Mouse (Mus musculus) embryonic facial prominence, embryonic 13.5 days (tissue): ENCODE measurements around the gene Anp32e. TPM values are rescaled to one million over a fixed set of nuclear protein-coding genes. Genes with fewer than 3 reads are reported as not detected.
"Not testable (repeated sequence)": the region's sequence is repeated elsewhere in the genome, so short reads cannot be mapped to it uniquely, and the experiment has no call there.

ENCODE experiments used
- ATAC-seq: fragments of 200-750 bp; cut with Nextera tagmentation; 2 replicates; pipeline ENCODE4 v1.8.0; 2017; ENCODE audit warnings: low read depth; ENCODE audit not compliant: insufficient number of reproducible peaks, insufficient read depth, low FRiP score, low TSS enrichment
- H3K27ac ChIP-seq: fragments of 300-500 bp; sonication (generic); 2 replicates; pipeline ENCODE4 v1.5.1; 2015; ENCODE audit warnings: moderate library complexity, mild to moderate bottlenecking, inconsistent platforms
- H3K27me3 ChIP-seq: fragments of 300-500 bp; sonication (generic); 2 replicates; pipeline ENCODE4 v1.6.1; 2015; ENCODE audit warnings: mild to moderate bottlenecking, inconsistent platforms
- H3K36me3 ChIP-seq: fragments of 300-500 bp; sonication (generic); 2 replicates; pipeline ENCODE4 v1.6.1; 2015; ENCODE audit warnings: mild to moderate bottlenecking, inconsistent platforms
- H3K4me1 ChIP-seq: fragments of 300-500 bp; sonication (generic); 2 replicates; pipeline ENCODE4 v1.6.1; 2015; ENCODE audit warnings: inconsistent platforms
- H3K4me2 ChIP-seq: fragments of 300-500 bp; sonication (generic); 2 replicates; pipeline ENCODE4 v1.6.1; 2015; ENCODE audit warnings: moderate library complexity, mild to moderate bottlenecking, inconsistent platforms
- H3K4me3 ChIP-seq: fragments of 300-500 bp; sonication (generic); 2 replicates; pipeline ENCODE4 v1.5.1; 2015; ENCODE audit warnings: mild to moderate bottlenecking, inconsistent platforms
- H3K9ac ChIP-seq: fragments of 300-500 bp; sonication (generic); 2 replicates; pipeline ENCODE4 v1.6.1; 2015; ENCODE audit warnings: mild to moderate bottlenecking, inconsistent platforms
- H3K9me3 ChIP-seq: fragments of 300-500 bp; sonication (generic); 2 replicates; pipeline ENCODE4 v1.6.1; 2016; ENCODE audit warnings: inconsistent platforms
- WGBS: fragments of 180-500 bp; shearing (Covaris S2); methylation state at CpG from one replicate; pipeline ENCODE4 v1.1.7; 2015; ENCODE audit warnings: mixed read lengths; 5-methylcytosine and 5-hydroxymethylcytosine counted together
- polyA plus RNA-seq: library from polyadenylated mRNA; unstranded; fragments of >200 nt; fragmentation: Nextera tagmentation; extraction: Ambion mirVana; gene quantifications from 2 replicates; pipeline ENCODE4 v1.2.1, GENCODE M21; 2015

The Anp32e gene
- polyA plus RNA-seq, 1 experiment from 2014 or later, result 251 TPM

DNA sequence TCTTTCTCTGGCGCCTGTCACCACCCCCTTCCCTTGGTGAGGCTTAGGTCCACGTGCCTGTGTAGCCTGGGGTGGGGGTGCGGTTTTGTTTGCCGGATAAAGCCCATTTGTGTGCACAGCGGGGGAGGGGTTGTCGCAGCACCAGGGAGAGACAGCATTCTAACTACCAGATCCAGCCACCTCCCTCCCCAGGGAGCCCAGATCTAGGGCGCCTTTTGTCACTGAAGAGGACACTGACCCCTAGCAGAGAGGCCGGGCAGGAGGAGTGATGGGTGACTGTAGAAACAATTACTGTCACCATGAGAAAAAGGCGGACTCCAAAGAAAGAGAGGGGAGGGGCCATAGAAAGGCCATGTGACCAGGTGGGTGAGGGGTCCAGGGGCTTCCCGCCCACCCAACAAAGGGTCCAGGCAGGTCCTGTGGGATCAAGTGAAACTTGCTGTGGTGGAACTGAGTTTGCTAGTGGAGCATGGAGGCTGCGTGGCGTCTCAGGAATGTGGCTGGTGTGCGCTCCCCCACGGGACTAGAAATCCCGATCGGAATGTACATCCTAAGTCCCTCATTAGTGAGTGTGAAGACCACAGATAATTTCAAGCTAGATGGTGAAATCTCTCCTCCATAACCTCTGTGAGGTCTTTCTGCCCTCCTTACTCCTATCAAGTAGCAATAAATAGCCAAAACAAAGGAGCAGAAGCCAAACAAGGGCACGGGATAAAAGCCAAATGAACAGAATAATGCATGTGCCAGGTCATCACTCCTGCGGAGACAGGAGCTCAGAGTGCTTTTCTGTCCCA lies 23.7 kb upstream of the Anp32e start:
- Histone ChIP-seq H3K27ac (peak overlapping the region; percentile 24; the same call in 1 of the 2 replicates), H3K4me1 (peaks cover 43% of the 10 kb centered on the region), H3K9ac (peak overlapping the region; percentile 67), H3K36me3 (no peaks in the 10 kb centered on the region), H3K4me2 (peak overlapping the region; percentile 92), H3K27me3 (peaks cover 9% of the 10 kb centered on the region; the same call in 1 of the 2 replicates), H3K4me3 (peak overlapping the region; percentile 45), H3K9me3 (no peaks in the 10 kb centered on the region)
- under 1% methylated on average over 18 of the region's 18 CpGs for WGBS
- 0 out of 2 replicates have a peak, but pooled peaks have one; percentile 27 for ATAC-seq

GRCm38 (mm10) chr3:95905940-95906492 lies 23.0 kb upstream of the Anp32e start:
- Histone ChIP-seq H3K4me1 (peaks cover 43% of the 10 kb centered on the region), H3K27ac (no peak overlapping the region), H3K27me3 (peaks cover 9% of the 10 kb centered on the region; the same call in 1 of the 2 replicates), H3K36me3 (no peaks in the 10 kb centered on the region), H3K9ac (peak overlapping the region; percentile 67), H3K9me3 (no peaks in the 10 kb centered on the region), H3K4me2 (peak overlapping the region; percentile 92), H3K4me3 (peak overlapping the region; percentile 45)
- ATAC-seq, result no peak
- WGBS, result 0% methylated on average over 12 of the region's 12 CpGs

GRCm38 (mm10) chr3:95906860-95907259 lies 22.2 kb upstream of the Anp32e start:
- WGBS, result under 1% methylated on average over 12 of the region's 12 CpGs
- H3K4me1 ChIP-seq, result peaks cover 40% of the 10 kb centered on the region

DNA sequence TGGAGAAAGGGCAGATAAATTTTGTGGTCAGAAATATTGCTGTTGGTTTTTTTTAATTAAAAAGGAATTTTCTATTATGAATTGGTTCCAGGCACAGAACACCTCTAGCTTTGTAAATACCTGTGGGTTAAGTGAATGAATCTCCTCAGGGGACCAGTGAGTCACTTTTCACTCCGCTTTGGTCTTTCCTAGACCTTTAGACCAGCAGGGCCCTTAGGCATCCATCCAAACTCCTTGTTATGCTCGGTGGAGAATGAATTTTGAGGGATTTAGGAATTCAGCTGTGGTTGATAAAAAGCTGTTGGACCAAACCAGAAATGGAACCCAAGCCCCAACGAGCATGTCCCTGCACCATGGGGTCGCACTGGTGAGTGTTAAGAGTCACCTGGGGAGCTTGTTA lies 21.4 kb upstream of the Anp32e start:
- H3K4me3 ChIP-seq, result no peak overlapping the region
- no peak overlapping the region for H3K27ac ChIP-seq
- H3K9ac ChIP-seq, result no peak overlapping the region
- no peaks in the 10 kb centered on the region for H3K9me3 ChIP-seq
- ATAC-seq, result no peak
- peaks cover 9% of the 10 kb centered on the region; the same call in 1 of the 2 replicates for H3K27me3 ChIP-seq
- H3K4me2 ChIP-seq, result no peak overlapping the region
- peaks cover 36% of the 10 kb centered on the region for H3K4me1 ChIP-seq
- no peaks in the 10 kb centered on the region for H3K36me3 ChIP-seq
- WGBS, result 32% methylated on average over 4 of the region's 4 CpGs

More at GRCm38 (mm10) chr3:95906860-95907259, 22.2 kb upstream of the Anp32e start:
- Histone ChIP-seq H3K4me2 (peak overlapping the region; percentile 92), H3K27ac (no peak overlapping the region), H3K27me3 (peaks cover 9% of the 10 kb centered on the region; the same call in 1 of the 2 replicates), H3K4me3 (peak overlapping the region; percentile 45), H3K36me3 (no peaks in the 10 kb centered on the region), H3K9me3 (no peaks in the 10 kb centered on the region), H3K9ac (no peak overlapping the region)
- ATAC-seq, result no peak

GRCm38 (mm10) chr3:95914706-95915105 lies 14.3 kb upstream of the Anp32e start:
- no peak overlapping the region for H3K4me2 ChIP-seq
- no peaks in the 10 kb centered on the region for H3K36me3 ChIP-seq
- H3K4me1 ChIP-seq, result no peaks in the 10 kb centered on the region
- no peak overlapping the region for H3K9ac ChIP-seq
- ATAC-seq, result no peak
- H3K9me3 ChIP-seq, result no peaks in the 10 kb centered on the region
- WGBS, result 86% methylated on average over 4 of the region's 4 CpGs
- no peak overlapping the region for H3K4me3 ChIP-seq
- H3K27me3 ChIP-seq, result no peaks in the 10 kb centered on the region
- H3K27ac ChIP-seq, result no peak overlapping the region

DNA sequence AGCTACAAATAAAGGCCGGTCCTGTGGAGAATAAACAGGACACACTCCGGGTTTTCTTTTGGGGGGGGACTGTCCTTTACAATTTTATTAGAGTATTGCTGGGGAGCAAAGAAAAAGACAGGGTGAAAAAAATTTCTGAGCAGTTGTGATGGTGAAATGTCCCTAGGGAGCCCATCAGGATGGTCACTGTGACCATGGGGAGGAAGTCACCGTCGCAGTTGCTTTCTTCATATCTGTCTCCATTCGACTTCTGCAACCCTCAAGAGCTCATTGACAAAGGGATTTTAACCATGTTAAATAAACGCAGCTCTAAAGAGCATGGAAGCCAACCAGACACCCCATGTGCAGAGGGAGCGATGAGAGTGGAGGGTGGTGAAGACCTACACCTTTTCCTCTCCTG lies 12.3 kb upstream of the Anp32e start:
- H3K9me3 ChIP-seq, result no peaks in the 10 kb centered on the region
- 82% methylated on average over 7 of the region's 7 CpGs for WGBS
- no peak for ATAC-seq
- H3K27me3 ChIP-seq, result no peaks in the 10 kb centered on the region
- no peak overlapping the region for H3K9ac ChIP-seq
- H3K4me1 ChIP-seq, result no peaks in the 10 kb centered on the region
- no peak overlapping the region for H3K4me3 ChIP-seq
- H3K36me3 ChIP-seq, result no peaks in the 10 kb centered on the region
- H3K4me2 ChIP-seq, result no peak overlapping the region
- H3K27ac ChIP-seq, result no peak overlapping the region

DNA sequence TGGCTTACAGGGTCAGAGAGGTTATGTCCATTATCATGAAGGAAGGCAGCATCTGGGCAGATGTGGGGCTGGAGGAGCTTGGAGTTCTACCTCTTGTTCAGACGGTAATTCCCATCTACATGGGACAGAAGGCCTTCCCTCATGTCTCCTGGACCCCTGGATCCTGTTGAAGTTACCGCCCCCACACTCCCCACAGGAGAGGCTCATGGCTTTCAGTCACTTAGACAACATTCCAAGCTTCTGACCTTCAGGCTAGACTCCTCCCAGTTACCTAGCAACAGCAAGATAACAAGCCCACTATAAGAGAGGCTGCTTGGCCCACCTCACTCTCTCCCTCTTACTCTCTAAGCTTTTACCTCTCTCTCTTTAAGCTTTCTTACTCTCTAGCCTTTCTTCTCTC lies 8.5 kb upstream of the Anp32e start:
- H3K4me1 ChIP-seq, H3K9me3 ChIP-seq: not testable (repeated sequence)
- WGBS, result 78% methylated on average over 2 of the region's 2 CpGs

GRCm38 (mm10) chr3:95923429-95923828 lies 5.6 kb upstream of the Anp32e start:
- 93% methylated on average over 7 of the region's 7 CpGs for WGBS
- not testable (repeated sequence) for H3K36me3 ChIP-seq

More for the DNA sequence above, 8.5 kb upstream of the Anp32e start:
- H3K27me3 ChIP-seq, H3K9ac ChIP-seq, H3K4me3 ChIP-seq, H3K36me3 ChIP-seq, H3K27ac ChIP-seq, H3K4me2 ChIP-seq, ATAC-seq: not testable (repeated sequence)

DNA sequence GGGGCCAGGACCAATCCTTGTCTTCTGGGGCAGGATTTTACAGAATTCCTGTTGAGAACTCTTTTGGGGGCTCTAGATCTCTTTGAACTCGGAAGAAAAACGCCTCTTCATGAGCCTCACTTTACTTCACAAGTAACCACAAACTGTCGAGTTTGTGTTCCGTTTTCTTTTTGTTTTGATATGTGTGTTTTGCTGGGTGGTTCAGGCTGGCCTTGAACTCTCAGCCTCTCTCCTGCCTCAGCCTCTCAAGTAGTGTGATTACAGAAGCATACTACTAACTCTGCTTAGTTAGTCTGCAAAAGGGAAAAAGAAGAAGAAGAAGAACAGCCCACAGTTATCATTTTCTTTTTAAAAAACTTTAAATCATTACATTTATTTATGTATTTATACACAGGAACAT lies 4.9 kb upstream of the Anp32e start:
- no peak overlapping the region for H3K27ac ChIP-seq
- no peak overlapping the region for H3K4me3 ChIP-seq
- H3K27me3 ChIP-seq, result no peaks in the 10 kb centered on the region
- no peaks in the 10 kb centered on the region for H3K4me1 ChIP-seq
- H3K9me3 ChIP-seq, result no peaks in the 10 kb centered on the region
- 73% methylated on average over 4 of the region's 4 CpGs for WGBS
- no peaks in the 10 kb centered on the region for H3K36me3 ChIP-seq
- no peak for ATAC-seq
- H3K4me2 ChIP-seq, result no peak overlapping the region
- H3K9ac ChIP-seq, result no peak overlapping the region

More at GRCm38 (mm10) chr3:95923429-95923828, 5.6 kb upstream of the Anp32e start:
- not testable (repeated sequence) for H3K27ac ChIP-seq, H3K9ac ChIP-seq, H3K9me3 ChIP-seq, H3K4me1 ChIP-seq, ATAC-seq, H3K27me3 ChIP-seq, H3K4me2 ChIP-seq, H3K4me3 ChIP-seq

DNA sequence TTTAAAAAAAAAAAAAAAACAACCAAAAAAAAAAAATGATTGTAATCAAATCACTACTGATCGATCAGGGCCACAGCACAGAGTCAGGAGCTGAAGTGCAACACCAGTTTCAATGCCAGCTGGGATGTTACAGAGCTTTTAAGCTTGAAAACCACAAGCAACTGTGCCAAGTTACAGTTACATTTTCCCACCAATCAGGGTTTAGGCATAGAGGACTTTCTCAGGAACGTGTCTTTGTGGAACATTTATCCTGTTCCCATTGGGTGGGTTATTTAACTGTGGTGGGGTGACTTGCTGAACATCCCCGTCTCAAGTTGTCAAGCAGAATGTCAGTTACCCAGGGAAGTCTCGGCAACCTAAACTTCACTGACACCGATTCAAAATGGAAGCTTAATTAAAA lies 4.0 kb upstream of the Anp32e start:
- H3K27me3 ChIP-seq, result no peaks in the 10 kb centered on the region
- no peak overlapping the region for H3K4me3 ChIP-seq
- H3K9ac ChIP-seq, result no peak overlapping the region
- WGBS, result 50% methylated on average over 5 of the region's 5 CpGs
- H3K4me2 ChIP-seq, result no peak overlapping the region
- H3K36me3 ChIP-seq, result no peaks in the 10 kb centered on the region
- no peak overlapping the region for H3K27ac ChIP-seq
- no peaks in the 10 kb centered on the region for H3K9me3 ChIP-seq
- H3K4me1 ChIP-seq, result no peaks in the 10 kb centered on the region
- ATAC-seq, result no peak

DNA sequence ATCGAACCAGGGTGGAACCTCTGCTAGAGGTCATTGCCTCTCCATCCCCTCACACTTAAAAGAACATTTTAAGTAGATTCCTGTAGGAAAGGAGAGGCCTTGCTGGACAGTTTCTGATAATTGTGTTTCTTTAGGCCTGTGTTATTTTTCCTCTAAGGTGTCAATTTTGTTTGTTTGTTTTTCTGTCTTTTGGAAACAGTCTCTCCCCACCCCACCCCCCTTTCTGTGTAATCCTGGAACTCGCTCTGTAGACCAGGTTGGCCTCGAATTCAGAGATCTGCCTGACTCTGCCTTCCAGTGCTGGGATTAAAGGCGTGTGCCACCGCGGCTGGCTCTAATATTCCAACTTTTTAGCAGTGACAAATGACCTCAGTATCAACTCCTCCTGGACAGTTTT lies 787 bp upstream of the Anp32e start:
- H3K27ac ChIP-seq, result peak overlapping the region; percentile 94
- no peaks in the 10 kb centered on the region for H3K27me3 ChIP-seq
- H3K9me3 ChIP-seq, result no peaks in the 10 kb centered on the region
- peak overlapping the region; percentile 90 for H3K4me3 ChIP-seq
- no peak for ATAC-seq
- H3K36me3 ChIP-seq, result peaks cover under 1% of the 10 kb centered on the region; the same call in 1 of the 2 replicates
- H3K9ac ChIP-seq, result peak overlapping the region; percentile 56
- 74% methylated on average over 6 of the region's 6 CpGs for WGBS
- peak overlapping the region; percentile 60 for H3K4me2 ChIP-seq
- peaks cover 17% of the 10 kb centered on the region for H3K4me1 ChIP-seq
